Mouse (Mus musculus): Measurements from ENCODE around the gene Ppa2.
A peak's percentile ranks its signal among the peaks of the same experiment; 100 is the strongest.

Gene Ppa2

GRCm38 (mm10) chr3:133309954-133310808 lies at the start of gene Ppa2:
Gene Ppa2, plus strand, starts transcription at chr3:133310110.
- ATAC-seq (ENCODE audit: insufficient number of reproducible peaks, low FRiP score, low TSS enrichment), result peak; percentile 93

- no peak for ATAC-seq (ENCODE audit: insufficient number of reproducible peaks, low FRiP score, low TSS enrichment)
Measured at GRCm38 (mm10) chr3:133271887-133272286, 38.0 kb upstream of the Ppa2 start.

GRCm38 (mm10) chr3:133284587-133284986 lies 25.3 kb upstream of the Ppa2 start:
- ATAC-seq (ENCODE audit: insufficient number of reproducible peaks, low FRiP score, low TSS enrichment), result no peak

- ATAC-seq (ENCODE audit: insufficient number of reproducible peaks, low FRiP score, low TSS enrichment), result no peak
Measured at GRCm38 (mm10) chr3:133288795-133289194, 21.1 kb upstream of the Ppa2 start.

GRCm38 (mm10) chr3:133304328-133304727 lies 5.6 kb upstream of the Ppa2 start:
- no peak for ATAC-seq (ENCODE audit: insufficient number of reproducible peaks, low FRiP score, low TSS enrichment)

GRCm38 (mm10) chr3:133308361-133308760 lies 1.5 kb upstream of the Ppa2 start:
- ATAC-seq (ENCODE audit: insufficient number of reproducible peaks, low FRiP score, low TSS enrichment), result no peak

GRCm38 (mm10) chr3:133309359-133309758 lies 551 bp upstream of the Ppa2 start:
- ATAC-seq (ENCODE audit: insufficient number of reproducible peaks, low FRiP score, low TSS enrichment), result no peak

- peak; percentile 2; the same call in 1 of the 2 replicates for ATAC-seq (ENCODE audit: insufficient number of reproducible peaks, low FRiP score, low TSS enrichment)
Measured at GRCm38 (mm10) chr3:133310809-133311179, 884 bp downstream of the Ppa2 start.

GRCm38 (mm10) chr3:133312331-133312730 lies 2.4 kb downstream of the Ppa2 start:
- ATAC-seq (ENCODE audit: insufficient number of reproducible peaks, low FRiP score, low TSS enrichment), result no peak

- ATAC-seq (ENCODE audit: insufficient number of reproducible peaks, low FRiP score, low TSS enrichment), result no peak
Measured at GRCm38 (mm10) chr3:133312850-133313249, 2.9 kb downstream of the Ppa2 start.

- ATAC-seq (ENCODE audit: insufficient number of reproducible peaks, low FRiP score, low TSS enrichment), result no peak
Measured at GRCm38 (mm10) chr3:133313491-133314199, 3.7 kb downstream of the Ppa2 start.

GRCm38 (mm10) chr3:133314475-133314874 lies 4.6 kb downstream of the Ppa2 start:
- ATAC-seq (ENCODE audit: insufficient number of reproducible peaks, low FRiP score, low TSS enrichment), result no peak

- no peak for ATAC-seq (ENCODE audit: insufficient number of reproducible peaks, low FRiP score, low TSS enrichment)
Measured at GRCm38 (mm10) chr3:133315011-133315410, 5.1 kb downstream of the Ppa2 start.

- no peak for ATAC-seq (ENCODE audit: insufficient number of reproducible peaks, low FRiP score, low TSS enrichment)
Measured at GRCm38 (mm10) chr3:133315647-133316046, 5.7 kb downstream of the Ppa2 start.

- ATAC-seq (ENCODE audit: insufficient number of reproducible peaks, low FRiP score, low TSS enrichment), result no peak
Measured at GRCm38 (mm10) chr3:133317845-133318244, 7.9 kb downstream of the Ppa2 start.

GRCm38 (mm10) chr3:133318596-133318995 lies 8.7 kb downstream of the Ppa2 start:
- no peak for ATAC-seq (ENCODE audit: insufficient number of reproducible peaks, low FRiP score, low TSS enrichment)

GRCm38 (mm10) chr3:133319795-133320194 lies 9.9 kb downstream of the Ppa2 start:
- ATAC-seq (ENCODE audit: insufficient number of reproducible peaks, low FRiP score, low TSS enrichment), result no peak

GRCm38 (mm10) chr3:133320313-133320712 lies 10.4 kb downstream of the Ppa2 start:
- ATAC-seq (ENCODE audit: insufficient number of reproducible peaks, low FRiP score, low TSS enrichment), result no peak

GRCm38 (mm10) chr3:133321928-133322327 lies 12.0 kb downstream of the Ppa2 start:
- no peak for ATAC-seq (ENCODE audit: insufficient number of reproducible peaks, low FRiP score, low TSS enrichment)

GRCm38 (mm10) chr3:133322552-133322951 lies 12.6 kb downstream of the Ppa2 start:
- ATAC-seq (ENCODE audit: insufficient number of reproducible peaks, low FRiP score, low TSS enrichment), result no peak

- no peak for ATAC-seq (ENCODE audit: insufficient number of reproducible peaks, low FRiP score, low TSS enrichment)
Measured at GRCm38 (mm10) chr3:133325135-133325534, 15.2 kb downstream of the Ppa2 start.

GRCm38 (mm10) chr3:133328551-133328950 lies 18.6 kb downstream of the Ppa2 start:
- no peak for ATAC-seq (ENCODE audit: insufficient number of reproducible peaks, low FRiP score, low TSS enrichment)
